Mouse (Mus musculus) liver, postnatal 0 days (tissue): ENCODE measurements around the gene Epha8. TPM values are rescaled to one million over a fixed set of nuclear protein-coding genes. Genes with fewer than 3 reads are reported as not detected.

Source experiments
- ATAC-seq: fragments of 200-750 bp; cut with Nextera tagmentation; 2 replicates; pipeline ENCODE4 v1.8.0; 2017; ENCODE audit warnings: mild to moderate bottlenecking, moderate library complexity
- DNase-seq: peaks from one replicate; pipeline ENCODE4 v3.0.0-alpha.2; 2016
- H3K27ac ChIP-seq: fragments of 300-500 bp; sonication (generic); 2 replicates; pipeline ENCODE4 v1.5.1; 2014; ENCODE audit warnings: antibody characterized with exemption, moderate library complexity, mild to moderate bottlenecking, low read depth
- H3K27me3 ChIP-seq: fragments of 300-500 bp; sonication (generic); 2 replicates; pipeline ENCODE4 v1.6.1; 2014; ENCODE audit warnings: low read length, control low read depth, mixed read lengths; ENCODE audit not compliant: insufficient read depth
- H3K36me3 ChIP-seq: fragments of 300-500 bp; sonication (generic); replicated peaks from 2 replicates; pipeline ENCODE4 v1.6.1; 2014; ENCODE audit warnings: mild to moderate bottlenecking, control low read depth, low read length, moderate library complexity, mixed read lengths; ENCODE audit not compliant: insufficient read depth
- H3K4me1 ChIP-seq: fragments of 300-500 bp; sonication (generic); 2 replicates; pipeline ENCODE4 v1.6.1; 2014; ENCODE audit warnings: antibody characterized with exemption, mild to moderate bottlenecking, control low read depth; ENCODE audit not compliant: insufficient read depth
- H3K4me2 ChIP-seq: fragments of 300-500 bp; sonication (generic); 2 replicates; pipeline ENCODE4 v1.6.1; 2014; ENCODE audit warnings: low read depth, mild to moderate bottlenecking, low read length, moderate library complexity, mixed read lengths
- H3K4me3 ChIP-seq: fragments of 300-500 bp; sonication (generic); 2 replicates; pipeline ENCODE4 v1.5.1; 2014; ENCODE audit warnings: low read depth, low read length
- H3K9ac ChIP-seq: fragments of 300-500 bp; sonication (generic); replicated peaks from 2 replicates; pipeline ENCODE4 v1.6.1; 2014; ENCODE audit warnings: mild to moderate bottlenecking, moderate library complexity
- H3K9me3 ChIP-seq: fragments of 300-500 bp; sonication (generic); 2 replicates; pipeline ENCODE4 v1.6.1; 2016; ENCODE audit warnings: mild to moderate bottlenecking, control low read depth, low read length, mixed read lengths
- CTCF ChIP-seq: sonication (generic); IDR thresholded peaks from 2 replicates; pipeline ENCODE4 v1.5.1; 2016; ENCODE audit warnings: antibody characterized with exemption, low read depth
- EP300 ChIP-seq: IDR thresholded peaks from 2 replicates; pipeline ENCODE4 v1.6.1; 2016; ENCODE audit warnings: antibody characterized with exemption, low read depth, mild to moderate bottlenecking
- WGBS: fragments of 180-500 bp; shearing (Covaris S2); extraction: QIAGEN DNeasy Blood & Tissue Kit; methylation state at CpG from one replicate; pipeline ENCODE4 v1.1.7; 2014; ENCODE audit not compliant: insufficient replicate concordance; 5-methylcytosine and 5-hydroxymethylcytosine counted together
- polyA plus RNA-seq: library from polyadenylated mRNA; unstranded; fragments of >200 nt; fragmentation: Nextera tagmentation; extraction: Ambion mirVana; gene quantifications from 2 replicates; pipeline ENCODE4 v1.2.1, GENCODE M21; 2015

The Epha8 gene
- polyA plus RNA-seq, 1 experiment from 2014 or later: 0.11 TPM

DNA sequence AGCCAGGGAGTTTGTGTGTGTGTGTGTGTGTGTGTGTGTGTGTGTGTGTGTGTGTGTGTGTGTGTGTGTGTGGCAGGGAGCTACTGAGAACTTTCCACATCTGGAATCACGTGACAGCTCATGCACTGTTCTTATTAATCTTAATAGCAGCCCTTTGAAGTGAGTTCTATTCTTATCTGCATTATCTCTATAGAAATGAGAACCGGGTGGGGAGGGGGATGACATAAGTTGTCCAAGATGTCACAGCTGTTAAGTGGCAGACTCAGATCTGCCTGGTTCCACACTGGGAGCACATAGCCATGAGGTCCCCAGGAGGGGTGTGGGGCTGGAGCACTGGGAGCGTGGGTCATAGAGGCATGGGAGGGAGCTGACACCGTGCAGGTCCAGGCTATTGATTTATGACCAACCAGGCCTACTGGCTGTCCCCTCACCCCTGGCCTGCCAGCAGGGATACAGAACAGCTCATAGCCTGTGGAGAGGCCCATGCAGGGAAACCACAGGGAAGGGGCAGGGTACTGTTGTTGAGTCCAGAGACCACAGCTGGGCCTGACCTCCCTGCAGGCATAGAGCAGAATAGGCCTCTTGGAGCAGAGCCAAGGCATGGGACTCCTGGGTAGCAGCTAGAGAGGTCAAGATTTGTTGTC is 5.1 kb upstream of the Epha8 start:
- Histone ChIP-seq H3K4me2 (no peak overlapping the region), H3K4me3 (no peak overlapping the region), H3K36me3 (no peaks in the 10 kb centered on the region), H3K4me1 (0 out of 2 replicates have a peak, but pooled peaks cover 2% of the 10 kb centered on the region), H3K27me3 (peaks cover 49% of the 10 kb centered on the region), H3K9me3 (no peaks in the 10 kb centered on the region), H3K9ac (no peak overlapping the region), H3K27ac (no peak overlapping the region)
- no peak for TF ChIP-seq CTCF
- no peak for TF ChIP-seq EP300
- ATAC-seq: peak; percentile 49; the same call in 1 of the 2 replicates
- WGBS: 28% methylated on average over 4 of the region's 4 CpGs
- no peak for DNase-seq

DNA sequence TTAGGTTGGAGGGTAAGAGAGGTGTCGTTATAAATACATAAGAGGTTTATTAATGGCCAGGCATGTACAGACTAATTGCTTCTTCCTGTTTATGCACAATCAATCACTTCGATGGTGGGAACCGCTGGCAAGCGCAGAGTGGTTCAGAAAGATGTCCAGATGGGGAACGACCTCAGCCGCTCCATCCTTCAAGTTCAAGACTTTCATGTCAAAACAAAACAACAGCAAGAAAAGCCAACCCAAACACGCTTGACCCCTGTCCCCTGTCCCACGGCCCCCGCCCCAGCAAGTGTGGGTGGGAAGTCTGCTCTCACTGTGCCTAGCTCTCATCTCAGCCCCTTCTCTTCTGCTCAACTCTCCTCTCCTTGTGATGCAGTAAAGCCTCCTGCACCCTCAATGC is 4.0 kb upstream of the Epha8 start:
- DNase-seq: no peak
- Histone ChIP-seq H3K9ac (no peak overlapping the region), H3K27ac (no peak overlapping the region), H3K4me1 (0 out of 2 replicates have a peak, but pooled peaks cover 2% of the 10 kb centered on the region), H3K27me3 (peaks cover 50% of the 10 kb centered on the region), H3K4me3 (no peak overlapping the region), H3K4me2 (no peak overlapping the region), H3K9me3 (no peaks in the 10 kb centered on the region), H3K36me3 (no peaks in the 10 kb centered on the region)
- no peak for TF ChIP-seq CTCF
- no peak for TF ChIP-seq EP300
- WGBS: 56% methylated on average over 9 of the region's 9 CpGs
- no peak for ATAC-seq

DNA sequence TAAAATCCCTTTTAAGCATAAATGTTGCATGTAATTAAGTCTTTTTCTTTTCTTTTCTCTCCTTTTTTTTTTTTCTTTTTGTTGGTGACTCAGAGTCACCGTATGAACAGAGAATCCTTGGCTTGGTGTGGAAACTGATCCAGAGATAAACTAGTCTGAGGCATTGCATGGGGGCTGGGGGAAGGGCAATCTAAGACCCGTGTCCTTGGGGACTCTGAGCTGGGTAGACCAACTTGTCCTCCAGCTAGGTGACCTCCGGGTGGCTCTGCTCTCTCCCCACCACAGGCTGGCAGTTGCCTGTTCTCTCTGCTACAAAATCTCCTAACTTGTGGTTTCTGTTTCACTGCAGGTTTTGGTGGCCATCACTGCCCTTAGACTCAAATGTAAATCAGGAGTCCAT is 3.5 kb upstream of the Epha8 start:
- no peak overlapping the region for H3K27ac ChIP-seq
- no peak overlapping the region for H3K9ac ChIP-seq
- no peak for ATAC-seq
- no peaks in the 10 kb centered on the region for H3K36me3 ChIP-seq
- 0 out of 2 replicates have a peak, but pooled peaks cover 2% of the 10 kb centered on the region for H3K4me1 ChIP-seq
- H3K27me3 ChIP-seq: peaks cover 53% of the 10 kb centered on the region
- no peak overlapping the region for H3K4me3 ChIP-seq
- DNase-seq: no peak
- TF ChIP-seq CTCF (no peak), EP300 (no peak)
- H3K9me3 ChIP-seq: no peaks in the 10 kb centered on the region
- WGBS: 38% methylated on average over 3 of the region's 3 CpGs
- no peak overlapping the region for H3K4me2 ChIP-seq

DNA sequence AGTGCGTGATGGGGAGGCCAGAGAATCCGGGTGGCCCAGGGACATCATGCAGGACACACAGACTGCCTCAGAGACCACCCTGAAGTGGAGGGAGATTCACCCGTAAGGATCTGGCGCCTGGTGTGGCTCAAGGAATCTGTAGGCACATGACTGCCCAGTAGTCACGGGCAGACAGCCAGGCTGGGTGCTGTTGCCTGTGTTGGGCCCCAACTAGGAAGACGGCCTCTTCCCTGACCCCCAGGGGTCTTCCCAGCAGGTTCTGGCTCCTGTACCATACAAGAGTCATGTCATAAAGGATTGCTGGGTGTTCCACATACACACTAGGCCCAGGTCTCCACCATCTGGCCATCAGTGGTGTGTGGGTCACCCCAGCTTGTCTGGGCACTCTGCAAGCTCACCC is 2.1 kb downstream of the Epha8 start:
- ATAC-seq: no peak
- 70% methylated on average over 6 of the region's 6 CpGs for WGBS
- no peak for TF ChIP-seq CTCF
- no peak for TF ChIP-seq EP300

DNA sequence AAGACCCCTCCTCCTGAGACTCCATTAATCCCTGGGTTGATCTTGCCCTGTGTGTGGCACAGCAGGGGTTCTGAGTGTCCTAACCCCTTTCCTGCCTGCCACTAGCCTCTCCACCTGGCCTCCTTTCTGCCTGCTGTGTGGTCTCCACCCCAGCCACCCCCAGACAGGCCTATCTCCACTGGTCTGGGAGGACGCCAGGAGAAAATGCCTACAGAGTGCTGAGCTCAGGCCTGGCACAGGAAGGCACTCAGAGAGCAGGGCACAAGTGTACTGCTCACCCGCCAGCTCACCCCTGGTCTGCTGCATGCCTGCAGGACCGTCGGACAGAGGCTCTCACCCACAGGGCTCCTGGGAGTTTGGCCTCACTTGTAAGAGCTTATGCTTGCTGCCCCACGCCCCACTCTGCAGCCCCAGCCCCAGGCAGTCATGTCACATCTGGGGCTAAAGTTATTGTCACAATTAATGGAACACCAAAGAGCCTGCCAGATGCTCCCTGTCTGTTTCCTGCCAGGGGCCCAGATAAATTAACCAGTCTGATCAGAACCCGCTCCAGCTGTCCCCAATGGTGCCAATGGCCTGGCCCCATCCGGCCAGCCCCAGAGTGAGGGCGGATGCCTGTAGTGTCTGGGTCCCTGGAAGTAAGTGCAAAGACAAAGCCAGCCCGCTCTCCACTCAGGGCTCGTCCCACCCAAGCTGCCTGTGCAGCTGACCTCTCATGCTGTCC is 7.2 kb downstream of the Epha8 start:
- peaks cover 11% of the 10 kb centered on the region for H3K27me3 ChIP-seq
- H3K4me2 ChIP-seq: no peak overlapping the region
- no peaks in the 10 kb centered on the region for H3K9me3 ChIP-seq
- no peaks in the 10 kb centered on the region for H3K4me1 ChIP-seq
- H3K4me3 ChIP-seq: no peak overlapping the region
- no peaks in the 10 kb centered on the region for H3K36me3 ChIP-seq
- ATAC-seq (no peak), DNase-seq (no peak)
- WGBS: 48% methylated on average over 10 of the region's 10 CpGs
- TF ChIP-seq EP300 (no peak), CTCF (no peak)
- no peak overlapping the region for H3K9ac ChIP-seq
- H3K27ac ChIP-seq: no peak overlapping the region

More for the DNA sequence above, 2.1 kb downstream of the Epha8 start:
- Histone ChIP-seq H3K9me3 (no peaks in the 10 kb centered on the region), H3K4me1 (0 out of 2 replicates have a peak, but pooled peaks cover 2% of the 10 kb centered on the region), H3K9ac (no peak overlapping the region), H3K4me2 (no peak overlapping the region), H3K36me3 (no peaks in the 10 kb centered on the region), H3K4me3 (no peak overlapping the region), H3K27ac (no peak overlapping the region), H3K27me3 (peaks cover 54% of the 10 kb centered on the region)
- DNase-seq: no peak

DNA sequence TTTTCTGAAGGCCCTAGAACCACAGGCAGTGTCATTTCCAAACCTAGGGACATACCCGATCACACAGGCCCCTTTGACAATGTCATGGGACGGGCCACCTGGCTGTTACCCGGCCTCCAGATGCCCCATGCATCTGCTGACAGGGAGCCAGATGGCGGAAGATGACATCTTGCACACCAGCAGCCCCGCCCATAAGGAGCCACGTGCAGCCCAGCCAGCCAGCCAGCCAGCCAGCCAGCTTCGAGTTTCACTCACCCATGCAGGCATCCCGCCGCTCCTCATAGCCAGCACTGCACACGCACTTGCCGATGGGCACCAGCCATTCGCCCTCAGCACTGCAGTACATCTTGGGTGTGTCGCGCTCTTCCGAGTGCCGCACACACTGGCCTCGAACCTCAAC is 11.2 kb downstream of the Epha8 start:
- no peak overlapping the region for H3K27ac ChIP-seq
- H3K27me3 ChIP-seq: peaks cover 12% of the 10 kb centered on the region
- no peaks in the 10 kb centered on the region for H3K36me3 ChIP-seq
- WGBS: 70% methylated on average over 17 of the region's 17 CpGs
- DNase-seq: no peak
- no peak for ATAC-seq
- TF ChIP-seq EP300 (no peak), CTCF (no peak)
- H3K9me3 ChIP-seq: no peaks in the 10 kb centered on the region
- H3K4me2 ChIP-seq: no peak overlapping the region
- no peak overlapping the region for H3K9ac ChIP-seq
- H3K4me1 ChIP-seq: no peaks in the 10 kb centered on the region
- no peak overlapping the region for H3K4me3 ChIP-seq
